Comparison of ENCODE assay signal across 19 mouse cellular contexts in genomic region chr19:34848164-34848563, GRCm38 (mm10). TPM values are rescaled to one million over a fixed set of nuclear protein-coding genes. Genes with fewer than 3 reads are reported as not detected.
A peak's percentile ranks its signal among the peaks of the same experiment; 100 is the strongest.
DNase-seq lines count a peak whose midpoint lies in the region; ATAC-seq and TF ChIP-seq lines count a peak whose summit lies in the region.
"Had no signal": no experiment of that assay in that cellular context is flagged by ENCODE, and none has a peak within 500 bp of the region (broad histone marks: within the 10 kb centered on the region; RNA-seq: fewer than 3 reads in every experiment).

No protein-coding gene starts in this region.

- peak; percentile 5 for DNase-seq in heart, postnatal 0 days (ENCODE audit: low spot score)
- no peak for DNase-seq in heart, postnatal 36 days
- peak; percentile 26 for DNase-seq in MEL-GATA-1-ER (ENCODE audit: extremely low read depth, low read depth)
- no peak for DNase-seq in liver, embryonic 13.5 days
- no peak for DNase-seq in adrenal gland, postnatal 10 days
- DNase-seq in kidney, postnatal 36 days, result no peak
- no peak for DNase-seq in heart, adult 8-10 months (ENCODE audit: low spot score)
- DNase-seq: adrenal gland, adult 8-10 months; cerebellum, adult 11-12 months; cerebellum, adult 9-11 months; cerebellum, postnatal 36 days; gastrocnemius, adult 2 months; gastrocnemius, postnatal 25 days; heart, postnatal 14 days had no signal

- no peak overlapping the region for H3K27ac ChIP-seq in heart, postnatal 0 days (ENCODE audit: low read depth)
- peak overlapping the region; percentile 30 for H3K27ac ChIP-seq in liver, embryonic 13.5 days
- H3K27ac ChIP-seq: heart, embryonic 10.5 days; hindbrain, embryonic 15.5 days had no signal

- intact Hi-C loops in heart, postnatal 36 days (cut with DNase I), result no loop called here

- H3K27me3 ChIP-seq in heart, postnatal 0 days (ENCODE audit: control insufficient read depth, insufficient read depth, low read length), result no peaks in the 10 kb centered on the region
- H3K27me3 ChIP-seq in liver, embryonic 13.5 days, result no peaks in the 10 kb centered on the region
- H3K27me3 ChIP-seq: CH12.LX; hindbrain, embryonic 15.5 days had no signal

- no peak overlapping the region for H3K4me3 ChIP-seq in heart, postnatal 0 days (ENCODE audit: low read depth, low read length)
- no peak overlapping the region for H3K4me3 ChIP-seq in liver, embryonic 13.5 days (replicated peaks)
- H3K4me3 ChIP-seq: gastrocnemius, adult 2 months; heart, embryonic 10.5 days; hindbrain, embryonic 15.5 days had no signal

- H3K4me2 ChIP-seq in heart, postnatal 0 days (ENCODE audit: low read depth, low read length), result no peak overlapping the region
- H3K4me2 ChIP-seq in liver, embryonic 13.5 days, result 0 out of 2 replicates have a peak overlapping the region, but pooled peaks have one; percentile 21
- H3K4me2 ChIP-seq: hindbrain, embryonic 15.5 days had no signal

- no peak for TF ChIP-seq CTCF in heart, postnatal 0 days (IDR thresholded peaks at IDR 0.05; ENCODE audit: low read depth)

- no peak overlapping the region for H3K9ac ChIP-seq in heart, postnatal 0 days (replicated peaks; ENCODE audit: low read depth, low read length)
- no peak overlapping the region for H3K9ac ChIP-seq in liver, embryonic 13.5 days
- H3K9ac ChIP-seq: hindbrain, embryonic 15.5 days had no signal

- H3K36me3 ChIP-seq in heart, postnatal 0 days (replicated peaks; ENCODE audit: control insufficient read depth, insufficient read depth, low read length), result no peaks in the 10 kb centered on the region
- H3K36me3 ChIP-seq in liver, embryonic 13.5 days, result no peaks in the 10 kb centered on the region
- H3K36me3 ChIP-seq: heart, embryonic 10.5 days; hindbrain, embryonic 15.5 days had no signal

- no peak for ATAC-seq in heart, postnatal 0 days (ENCODE audit: insufficient read depth, low read depth)
- peak; percentile 52 for ATAC-seq in liver, embryonic 13.5 days (ENCODE audit: low read depth)
- peak; percentile 24 for ATAC-seq in megakaryocyte progenitor cell, adult 5-6 weeks (replicated peaks; ENCODE audit: poor library complexity)
- ATAC-seq: forebrain, embryonic 14.5 days had no signal

- 63% methylated on average over 9 of the region's 9 CpGs for WGBS in heart, postnatal 0 days
- WGBS in liver, embryonic 13.5 days (ENCODE audit: insufficient replicate concordance), result 19% methylated on average over 9 of the region's 9 CpGs

- peaks cover 32% of the 10 kb centered on the region; the same call in 1 of the 2 replicates for H3K4me1 ChIP-seq in heart, postnatal 0 days (ENCODE audit: control insufficient read depth, insufficient read depth)
- peaks cover 69% of the 10 kb centered on the region for H3K4me1 ChIP-seq in liver, embryonic 13.5 days (replicated peaks)
- H3K4me1 ChIP-seq: hindbrain, embryonic 15.5 days had no signal

- TF ChIP-seq EP300 in heart, postnatal 0 days (IDR thresholded peaks at IDR 0.05; ENCODE audit: low read depth), result no peak

- no peaks in the 10 kb centered on the region for H3K9me3 ChIP-seq in heart, postnatal 0 days (replicated peaks; ENCODE audit: control insufficient read depth, low read length)
- H3K9me3 ChIP-seq in liver, embryonic 13.5 days (replicated peaks), result no peaks in the 10 kb centered on the region
- H3K9me3 ChIP-seq: heart, embryonic 10.5 days; hindbrain, embryonic 15.5 days had no signal

RNA-seq across cellular contexts. Expression of gene Pank1, which starts 31.1 kb away (rescaled TPM):
- total RNA-seq in heart, postnatal 0 days (2014; rRNA removed; ENCODE audit: low replicate concordance), result 35.2 and 36.6 TPM in 2 replicates
- 13.1 and 15.7 TPM in 2 replicates for polyA plus RNA-seq in heart, postnatal 0 days (2015; fragmentation: Nextera tagmentation; extraction: Ambion mirVana)
- total RNA-seq in heart, postnatal 36 days (2021), result 10 to 100 TPM; 51.7 to 56.2 TPM
- 4.6 and 6.1 TPM in 2 replicates for polyA plus RNA-seq in liver, embryonic 13.5 days (2015; fragmentation: Nextera tagmentation; extraction: Ambion mirVana)
- total RNA-seq in megakaryocyte progenitor cell, adult 5-6 weeks (2015), result 16.2 and 17.0 TPM in 2 replicates
- total RNA-seq in megakaryocyte progenitor cell, adult 5-6 weeks (2017), result 5.1 and 8.4 TPM in 2 replicates
- total RNA-seq in adrenal gland, postnatal 10 days (2021), result 100 to 1,000 TPM in 1 of 2 experiments, 10 to 100 TPM in 1; 95.0 to 135 TPM
- 10 to 100 TPM; 40.7 to 48.9 (median 45.0) TPM for total RNA-seq in heart, adult 8-10 months (2022)

Comparison
In these comparisons a context has a peak if more than half of its experiments do, and no peak if none do; other contexts are left out.
1. DNase-seq: peak in heart, postnatal 0 days (single experiment) and MEL-GATA-1-ER (single experiment); none in heart, postnatal 36 days (0 of 2), liver, embryonic 13.5 days (single experiment), adrenal gland, postnatal 10 days (single experiment), kidney, postnatal 36 days (0 of 2) and heart, adult 8-10 months (single experiment).